Comparison of ENCODE assay signal across 1 mouse cellular context in the genomic region with DNA sequence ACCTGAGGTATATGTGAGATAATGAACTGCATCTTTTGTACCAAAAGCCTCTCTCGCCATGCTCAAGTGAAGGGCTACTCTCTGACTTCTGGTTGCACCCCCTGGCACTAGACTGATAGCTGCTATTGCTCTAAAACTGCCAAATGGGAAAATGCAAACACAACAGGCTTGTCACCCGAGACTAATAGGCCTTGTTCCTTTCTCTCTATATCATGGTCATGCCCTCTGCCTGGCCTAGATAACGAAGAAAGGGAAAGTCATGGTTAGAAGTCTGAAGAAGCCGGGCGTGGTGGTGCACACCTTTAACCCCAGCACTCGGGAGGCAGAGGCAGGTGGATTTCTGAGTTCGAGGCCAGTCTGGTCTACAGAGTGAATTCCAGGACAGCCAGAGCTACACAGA.
TF ChIP-seq lines count a peak whose summit lies in the region.

No protein-coding gene starts in this region.

TF ChIP-seq in MEL, 35 proteins besides CTCF, POLR2A, EP300 and RAD21 (continued from another document):
- TF ChIP-seq MYC (IDR thresholded peaks at IDR 0.05; ENCODE audit: low read depth, low read length) = no peak
- TF ChIP-seq NRF1 (IDR thresholded peaks at IDR 0.05; ENCODE audit: insufficient read depth, low read depth, low read length, poor library complexity, severe bottlenecking) = no peak
- TF ChIP-seq TCF12 (IDR thresholded peaks at IDR 0.05; ENCODE audit: low read depth, low read length) = peak; percentile 38; the same call in 1 of the 2 replicates
- TF ChIP-seq GATA1 (IDR thresholded peaks at IDR 0.05; ENCODE audit: low read depth, low read length) = peak; percentile 65
- TF ChIP-seq MYB (IDR thresholded peaks at IDR 0.05; ENCODE audit: low read depth, low read length) = no peak
- TF ChIP-seq ELF1 (IDR thresholded peaks at IDR 0.05; ENCODE audit: low read depth, low read length) = no peak
- TF ChIP-seq ZNF384 (IDR thresholded peaks at IDR 0.05; ENCODE audit: low read depth, low read length) = no peak
